Mouse (Mus musculus): ENCODE data around the gene Grm1. TPM values are rescaled to one million over a fixed set of nuclear protein-coding genes. Genes with fewer than 3 reads are reported as not detected.

Grm1 gene
- total RNA-seq, 1 experiment from 2014 or later: not detected

DNA sequence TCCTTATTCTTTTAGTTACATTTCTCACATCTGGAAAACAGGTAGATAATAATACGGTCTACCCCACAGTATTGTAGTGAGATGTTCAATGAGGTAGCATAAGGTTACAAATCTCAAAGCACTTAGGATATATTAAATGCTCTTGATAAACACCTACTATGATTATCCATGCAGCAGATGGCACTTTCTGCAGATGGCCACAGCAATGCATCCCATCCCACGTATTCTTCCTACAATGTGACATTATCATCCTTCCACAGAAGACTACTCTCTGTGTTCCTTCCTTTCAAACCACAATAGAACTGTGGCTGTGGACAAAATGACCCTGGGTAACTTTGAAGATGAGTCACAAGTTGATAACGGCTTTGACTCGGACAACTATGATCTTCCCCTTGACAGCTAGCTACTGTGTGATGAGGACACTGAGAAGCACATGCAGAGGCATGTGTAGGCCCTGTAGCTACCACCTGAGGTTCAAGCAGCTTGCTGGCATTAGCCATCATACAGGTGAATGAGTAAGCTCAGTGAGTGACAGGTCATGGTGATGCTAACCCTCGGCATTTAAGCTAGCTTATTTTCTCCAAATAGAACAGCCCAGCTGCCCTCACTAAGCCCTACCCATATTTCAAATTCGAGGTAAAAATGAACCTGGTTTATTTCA lies 117.5 kb downstream of the Grm1 start:
- no peak for DNase-seq

DNA sequence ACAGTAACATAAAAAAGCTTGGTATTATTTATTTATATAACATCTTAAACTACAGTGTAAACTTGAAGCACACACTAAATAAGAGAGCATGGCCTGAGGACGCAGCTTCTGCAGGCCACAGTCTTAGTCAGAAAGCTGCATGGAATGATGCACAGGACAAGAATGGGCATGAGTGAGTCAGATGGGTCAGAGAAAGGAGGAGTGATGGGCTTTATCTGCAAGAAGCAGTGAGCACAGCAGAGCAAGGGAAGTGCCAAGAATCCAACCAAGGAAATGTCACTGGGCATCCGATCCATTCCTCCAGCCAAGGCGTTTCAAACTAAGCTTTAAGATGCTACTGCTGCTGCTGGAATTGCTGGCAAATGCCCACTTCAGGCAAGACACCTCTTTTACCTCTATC lies 131.6 kb downstream of the Grm1 start:
- no peak for DNase-seq

DNA sequence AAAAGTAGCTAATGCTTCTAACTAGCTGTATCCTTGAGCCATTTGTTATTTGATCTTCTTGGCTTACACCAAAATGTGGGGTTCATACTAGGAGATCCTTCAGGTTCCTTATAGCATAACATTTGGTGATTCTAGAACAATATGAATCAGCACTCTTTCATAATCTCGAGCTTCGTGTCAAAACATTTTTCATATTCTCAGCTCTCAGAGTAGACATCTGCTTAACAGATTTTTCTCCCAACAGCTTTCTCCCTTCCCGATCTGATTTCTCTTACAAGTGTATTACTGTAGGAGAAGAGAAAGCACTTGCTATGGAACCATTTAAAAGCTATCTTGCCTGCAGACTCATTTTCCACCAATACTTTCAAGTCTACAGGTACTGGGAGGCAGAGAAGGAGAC lies 133.0 kb downstream of the Grm1 start:
- no peak for DNase-seq

DNA sequence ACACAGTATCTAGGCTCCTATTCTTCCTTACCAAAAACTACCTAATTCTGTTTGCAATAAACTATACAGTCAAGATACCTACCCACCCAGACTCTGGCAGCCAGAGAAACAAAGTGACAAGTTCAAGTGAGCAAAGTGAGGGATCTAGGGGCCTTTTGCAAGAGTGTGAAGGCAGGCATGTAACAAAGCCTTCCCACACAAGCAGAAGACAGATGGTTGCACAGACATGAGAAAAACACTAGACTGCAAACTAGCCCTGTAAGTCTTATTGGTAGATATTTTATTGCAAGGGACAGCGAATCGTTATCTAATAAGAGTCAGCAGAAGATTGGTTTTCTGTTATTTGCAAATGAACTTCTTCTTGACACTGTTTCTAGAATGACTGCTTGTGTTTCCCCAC lies 134.6 kb downstream of the Grm1 start:
- no peak for DNase-seq

DNA sequence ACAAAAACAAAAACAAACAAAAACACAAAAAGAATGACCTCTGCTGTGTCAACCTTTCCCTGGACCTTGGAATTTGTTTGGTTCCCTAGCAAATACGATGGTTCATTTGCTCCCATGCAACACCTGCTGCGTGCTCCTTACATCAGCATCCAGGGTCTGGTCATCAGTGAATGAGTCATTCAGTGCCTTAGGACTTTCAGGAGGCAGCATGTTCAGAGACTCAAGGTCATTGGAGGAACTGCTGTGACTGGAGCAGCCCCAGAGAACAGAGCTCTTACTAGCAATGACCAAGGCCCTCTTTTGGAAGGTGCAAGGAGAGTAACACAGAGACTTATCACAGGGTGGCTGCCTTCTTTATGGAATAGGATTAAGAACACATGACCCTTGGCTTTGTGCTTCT lies 138.2 kb downstream of the Grm1 start:
- no peak for DNase-seq

DNA sequence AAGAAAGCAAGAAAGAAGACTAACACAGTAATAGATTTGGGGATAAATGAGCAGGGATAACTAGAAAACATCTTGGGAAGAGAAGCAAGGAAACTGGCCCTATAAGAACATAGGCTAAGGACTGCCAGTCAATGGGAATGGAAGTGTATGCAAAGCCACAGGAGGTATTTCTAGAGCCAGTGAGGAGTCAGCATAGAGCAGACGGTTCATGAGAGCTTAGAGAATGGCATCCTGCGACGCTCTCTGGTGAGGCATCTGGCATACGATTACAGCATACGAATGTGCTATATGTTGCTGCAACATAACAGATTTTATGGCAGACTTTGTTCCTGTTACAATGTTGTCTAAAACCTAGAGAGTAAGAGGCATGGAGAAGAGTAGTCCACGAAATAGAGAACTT lies 139.9 kb downstream of the Grm1 start:
- no peak for DNase-seq

DNA sequence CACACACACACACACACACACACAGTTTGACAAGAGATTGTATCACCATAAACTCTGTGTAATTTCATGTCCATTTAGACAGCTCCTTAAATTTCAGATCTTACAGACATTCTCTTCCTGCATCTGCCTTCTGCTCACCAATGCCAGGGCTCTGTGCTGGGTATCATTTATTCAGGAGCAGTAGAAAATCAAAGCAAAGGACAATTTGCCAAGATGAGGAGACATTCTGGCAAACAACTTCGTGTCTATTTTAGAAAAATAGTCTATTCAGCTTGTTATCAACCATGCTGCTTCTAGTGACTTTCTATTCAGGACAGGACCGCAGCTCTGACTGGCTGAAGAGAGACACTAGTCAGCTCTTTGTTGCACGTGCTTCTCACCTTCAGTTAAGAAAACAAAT lies 146.3 kb downstream of the Grm1 start:
- no peak for DNase-seq

DNA sequence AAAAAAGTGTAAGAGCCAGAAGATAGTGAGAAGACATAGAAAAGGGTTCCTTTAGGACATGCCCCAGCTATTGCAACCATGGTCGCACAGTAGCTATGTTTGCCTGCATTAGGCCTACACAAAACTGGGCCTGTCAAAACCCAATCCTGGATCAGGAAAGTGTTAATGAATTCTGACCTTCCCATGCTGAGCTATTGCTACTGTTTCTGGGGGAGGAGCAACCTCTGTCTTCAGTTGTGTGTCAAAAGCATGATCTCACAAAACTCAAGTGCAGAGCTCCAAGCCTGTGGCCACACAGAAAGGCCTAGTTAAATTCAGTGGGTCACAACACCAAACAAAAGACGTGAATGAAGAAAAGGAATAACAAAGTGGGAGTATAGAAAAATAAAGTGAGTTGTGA lies 152.5 kb downstream of the Grm1 start:
- DNase-seq: no peak

DNA sequence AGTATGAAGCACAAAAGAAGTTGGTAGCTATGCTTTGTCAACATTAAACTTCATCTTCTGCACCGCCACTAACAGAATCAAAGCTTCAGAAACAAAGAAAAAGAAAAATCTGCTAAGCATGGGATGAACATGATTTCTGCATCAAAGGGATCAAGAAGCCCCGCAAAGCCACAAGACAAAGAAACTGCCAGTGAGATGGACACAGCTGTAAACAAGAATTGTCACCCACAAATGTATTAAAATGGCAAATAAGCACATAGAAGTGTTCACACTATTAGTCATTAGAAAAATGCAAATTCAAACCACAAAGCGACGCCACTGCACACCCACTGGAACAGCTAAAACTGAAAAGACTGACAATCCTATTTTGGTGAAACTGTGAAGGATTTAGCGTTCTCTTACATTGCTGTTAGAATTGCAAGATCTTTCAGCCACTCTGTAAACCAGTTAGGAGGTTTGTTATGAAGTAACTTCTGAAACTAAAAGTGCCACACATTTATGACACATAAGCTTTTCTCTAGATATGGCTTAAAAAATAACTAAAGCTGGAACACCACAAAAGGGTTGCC lies 153.3 kb downstream of the Grm1 start:
- no peak for DNase-seq

DNA sequence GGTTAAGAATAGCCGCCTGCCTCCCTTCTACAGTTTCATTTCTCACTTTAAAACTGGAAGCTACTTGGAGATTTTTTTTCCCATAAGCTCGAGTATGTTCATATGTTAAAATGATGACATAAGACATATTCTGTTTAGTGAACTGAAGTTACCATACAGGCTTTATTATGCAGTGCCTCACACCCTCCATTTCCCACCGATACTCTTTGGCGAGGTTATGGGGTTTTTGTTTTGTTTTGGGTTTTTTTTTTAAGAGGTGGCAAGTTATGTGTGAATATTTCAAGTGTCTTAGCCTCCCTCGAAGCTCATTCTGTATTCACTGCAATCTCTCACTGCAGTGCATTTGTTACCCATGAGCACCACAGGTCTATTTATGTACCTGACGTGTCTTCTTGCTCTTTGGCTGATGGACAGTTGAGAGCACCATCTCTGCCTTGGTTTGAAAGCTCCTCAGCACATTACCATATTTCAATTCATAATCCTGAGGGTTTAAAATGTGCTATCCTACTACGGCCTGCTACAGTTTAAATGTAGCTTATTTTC lies 164.2 kb downstream of the Grm1 start:
- DNase-seq: no peak

DNA sequence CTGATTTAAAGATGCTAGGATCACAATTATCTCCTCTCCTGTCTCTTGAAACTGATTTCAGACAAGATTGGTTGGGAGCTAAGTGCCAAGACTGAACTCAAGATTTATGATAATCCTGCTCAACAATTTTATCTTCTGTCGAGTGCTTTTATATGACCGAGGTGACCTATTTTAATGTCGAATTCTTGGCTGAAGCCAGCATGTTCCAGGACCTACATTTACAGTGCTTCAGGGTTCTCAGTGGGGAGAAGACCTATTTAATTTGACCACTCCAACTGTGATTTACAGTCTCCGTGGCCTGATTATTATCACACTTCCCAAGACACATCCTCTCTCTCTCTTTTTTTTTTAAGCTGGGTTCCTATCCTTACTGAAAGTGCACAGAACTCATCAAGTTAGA lies 168.5 kb downstream of the Grm1 start:
- no peak for DNase-seq

DNA sequence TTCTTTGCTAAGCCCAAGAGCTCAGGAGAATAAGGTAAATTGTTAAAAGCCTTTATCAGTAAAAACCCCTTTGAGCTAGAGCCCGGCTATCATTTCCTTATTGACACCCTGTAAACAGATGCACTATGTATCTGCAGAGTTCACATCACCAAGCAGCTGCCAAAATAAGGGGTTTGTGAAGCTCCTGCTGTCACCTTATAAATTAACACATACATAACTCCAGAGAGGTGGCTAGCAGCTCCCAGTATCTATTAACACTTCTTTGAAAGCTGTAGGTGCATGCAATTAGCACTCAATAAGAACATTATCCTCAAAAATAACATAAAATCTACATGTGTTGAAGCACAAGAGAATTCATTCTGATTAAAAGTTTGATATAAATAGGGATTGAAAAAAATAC lies 191.9 kb downstream of the Grm1 start:
- no peak for DNase-seq

DNA sequence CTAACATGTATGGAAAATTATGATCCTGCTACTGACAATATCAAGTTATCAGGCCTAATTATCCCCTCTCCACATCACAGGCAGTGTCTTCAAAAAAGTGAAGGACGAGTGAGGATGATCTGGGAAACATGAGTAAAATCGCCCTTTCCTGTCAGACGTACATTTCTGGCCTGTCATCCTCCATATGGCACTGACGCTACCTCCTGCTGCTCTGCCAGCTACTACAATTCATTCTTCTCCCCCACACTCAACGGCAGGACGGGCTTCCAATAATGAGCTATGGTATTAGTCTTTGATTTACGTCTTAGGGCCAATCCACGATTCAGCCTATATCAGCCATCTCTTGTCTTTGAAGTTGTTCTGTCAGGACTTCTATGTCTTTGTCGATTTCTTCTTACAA lies 193.6 kb downstream of the Grm1 start:
- DNase-seq: no peak

DNA sequence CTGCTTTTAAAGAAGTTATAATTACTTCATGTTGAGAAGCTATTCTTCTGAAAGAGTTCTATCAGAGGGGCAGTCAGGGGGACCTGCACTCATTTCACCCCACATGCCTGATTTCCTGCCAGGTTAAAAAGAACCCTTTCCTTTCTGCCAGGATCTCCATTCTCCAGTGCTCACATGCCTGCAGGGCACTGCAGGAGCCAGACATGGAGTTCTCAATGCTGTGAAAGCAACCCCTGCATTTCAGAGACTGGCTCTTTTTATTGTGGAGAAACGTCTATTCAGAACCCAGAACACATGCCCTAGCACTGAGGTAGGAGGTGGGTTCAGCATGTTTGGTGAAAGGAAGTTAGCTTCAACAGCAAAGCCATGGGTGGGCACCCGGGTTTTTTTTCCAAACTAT lies 197.2 kb downstream of the Grm1 start:
- no peak for DNase-seq

DNA sequence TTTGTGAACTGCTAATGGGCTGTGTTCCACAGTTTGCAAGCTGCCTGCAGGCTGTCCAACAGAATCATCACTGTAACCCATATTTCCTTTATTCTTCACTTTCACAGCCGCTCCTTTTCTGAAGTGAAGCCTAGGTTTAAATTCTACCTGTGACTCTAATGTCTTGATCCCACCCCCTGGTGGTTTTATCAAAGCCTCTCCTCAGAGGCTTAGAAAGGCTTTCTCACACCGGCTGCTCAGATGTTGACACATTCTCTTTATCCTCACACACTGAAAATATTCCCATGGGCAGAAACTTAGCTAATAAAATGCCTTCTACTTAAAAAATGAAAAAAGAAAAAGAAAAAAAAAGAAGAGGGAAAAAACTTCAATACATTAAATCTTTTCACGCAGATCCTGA lies 210.0 kb downstream of the Grm1 start:
- DNase-seq: no peak

DNA sequence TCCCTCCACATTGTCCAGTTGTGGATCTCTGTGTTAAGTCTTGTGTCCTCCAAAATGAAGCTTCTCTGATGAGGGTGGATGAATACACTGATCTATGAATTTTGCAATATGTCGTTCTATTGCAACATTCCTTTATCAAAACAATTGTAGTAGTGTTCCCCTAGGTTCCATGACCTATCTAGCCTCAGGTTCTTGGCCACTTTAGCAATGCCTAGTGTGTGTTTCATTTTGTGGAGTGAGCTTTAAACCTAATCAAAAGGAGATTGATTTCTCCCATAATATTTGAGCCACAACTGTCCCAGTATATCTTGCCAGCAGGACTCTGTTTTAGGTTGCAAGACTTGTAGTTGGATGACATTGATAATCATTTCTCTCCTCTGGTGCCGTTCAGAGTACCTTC lies 211.9 kb downstream of the Grm1 start:
- DNase-seq: no peak

DNA sequence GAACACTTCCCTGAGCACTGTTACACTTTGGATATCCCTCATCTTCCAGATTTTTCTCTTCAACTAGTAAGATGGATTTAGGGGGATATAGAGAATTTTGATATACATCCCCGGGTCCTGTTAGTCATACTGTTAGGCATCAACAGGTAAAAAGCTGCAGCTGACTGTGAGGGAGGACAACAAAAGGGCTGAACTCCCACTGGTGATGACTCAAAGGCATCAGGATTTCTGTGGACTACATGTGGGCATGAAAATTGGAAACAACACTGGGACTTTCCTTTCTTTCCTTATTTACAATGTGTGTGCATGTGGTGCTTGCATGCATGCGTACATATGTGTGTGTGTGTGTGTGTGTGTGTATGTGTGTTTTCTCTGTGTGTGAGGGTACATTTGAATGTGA lies 215.9 kb downstream of the Grm1 start:
- DNase-seq: no peak

DNA sequence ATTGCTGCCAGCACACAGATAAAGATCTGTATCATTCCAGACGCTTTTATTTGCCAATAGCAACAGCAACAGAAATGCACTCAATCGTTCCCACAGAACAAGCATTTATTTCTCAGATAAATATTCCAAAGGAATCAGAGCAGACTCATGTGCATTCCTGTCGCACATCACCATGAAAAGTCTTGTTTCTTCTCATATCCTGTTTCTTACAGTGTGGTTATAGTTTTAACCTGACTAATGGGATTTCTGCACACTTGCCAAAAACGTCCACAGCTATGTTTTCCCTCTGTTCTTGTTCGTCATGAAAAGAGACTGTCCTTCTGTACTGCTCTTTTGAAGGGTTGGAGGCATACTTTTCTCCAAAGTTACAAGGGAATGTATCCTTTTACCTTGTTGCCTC lies 217.4 kb downstream of the Grm1 start:
- DNase-seq: no peak

DNA sequence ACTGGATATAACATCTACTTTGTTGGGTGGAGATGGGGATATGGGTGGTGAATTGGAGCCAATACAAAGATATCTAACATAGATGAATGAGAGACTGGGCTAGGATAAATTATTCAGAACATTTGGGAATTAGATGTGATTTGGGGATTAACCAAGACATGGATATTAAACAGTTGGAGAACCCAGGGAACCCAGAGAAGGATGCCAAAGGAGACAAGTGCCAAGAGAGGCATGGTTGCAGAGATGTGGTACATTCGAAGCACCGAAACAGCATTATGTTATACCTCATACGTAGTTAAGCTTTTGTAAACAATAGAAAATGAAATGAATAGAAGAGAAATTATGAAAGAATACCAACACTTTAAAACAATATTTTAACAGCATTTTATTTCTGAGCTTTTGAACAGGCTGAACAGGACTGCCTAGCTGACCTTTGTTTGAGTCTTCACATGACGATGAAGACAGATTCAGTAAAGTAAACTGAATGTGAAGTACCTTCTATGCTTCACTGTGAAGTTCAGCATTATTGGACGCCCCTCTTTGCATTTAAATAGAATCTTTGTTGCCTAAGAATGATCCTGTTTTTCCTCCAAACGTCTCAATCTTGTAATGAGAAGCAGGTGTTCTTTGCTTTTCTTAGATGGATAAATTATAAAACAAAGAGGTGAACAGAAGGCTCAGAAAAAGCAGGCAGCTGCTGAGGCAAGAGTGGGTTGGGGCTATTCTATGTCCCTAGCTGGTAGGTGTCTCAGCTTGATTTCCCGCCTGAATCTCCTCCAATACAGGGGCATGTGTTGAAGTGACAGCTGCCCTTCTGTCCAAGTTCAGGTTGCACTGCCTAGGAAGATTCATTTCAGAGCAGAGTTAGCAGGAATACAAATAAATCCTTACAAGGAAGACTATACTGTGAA lies 234.5 kb downstream of the Grm1 start:
- no peak for DNase-seq

DNA sequence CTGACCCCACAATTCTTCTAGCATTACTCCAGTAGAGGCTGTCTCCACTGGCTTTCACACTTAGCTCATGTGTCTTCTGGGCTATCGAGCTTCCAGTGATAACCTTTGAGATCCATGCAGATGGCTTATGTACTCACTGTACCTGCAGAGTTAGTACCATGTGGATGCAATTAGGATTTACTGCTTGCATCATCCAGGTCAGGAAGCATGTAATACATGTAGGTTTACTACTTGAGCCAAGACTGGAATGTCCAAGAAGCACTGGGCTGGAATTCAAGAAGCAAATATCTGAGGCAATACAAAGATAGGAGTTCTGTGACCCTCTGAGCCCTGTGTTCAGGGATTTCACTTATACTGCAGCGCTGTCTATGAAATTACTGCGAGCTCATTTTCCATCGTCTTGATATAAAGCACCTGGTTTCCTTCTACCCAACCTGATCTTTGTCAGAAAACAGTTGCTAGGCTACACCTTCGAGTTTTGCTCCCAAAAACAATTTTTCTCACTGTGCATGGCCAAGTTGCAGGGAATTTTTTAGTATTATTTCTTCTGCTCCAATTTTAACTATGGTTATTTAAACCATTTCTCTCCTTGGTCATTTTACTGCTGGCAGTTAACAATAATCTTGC lies 237.0 kb downstream of the Grm1 start:
- no peak for DNase-seq

DNA sequence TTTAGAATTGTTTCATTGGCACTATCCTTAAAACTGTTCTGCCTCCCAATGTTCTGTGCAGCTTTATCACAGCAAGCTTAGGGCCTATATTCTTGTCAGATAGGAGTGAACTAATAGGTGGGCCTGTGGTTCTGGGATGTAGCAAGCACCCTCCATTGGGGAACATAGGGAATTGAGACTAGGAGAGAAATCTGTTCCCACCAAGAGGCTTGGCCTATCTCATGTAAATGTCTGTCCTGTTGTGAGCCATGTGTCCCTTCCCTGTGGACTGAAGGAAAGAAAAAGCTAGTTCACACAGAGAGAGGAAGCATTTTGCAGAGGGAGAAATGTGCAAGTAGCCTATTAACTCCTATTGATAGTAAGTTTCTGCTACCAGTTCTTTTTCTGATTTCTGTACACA lies 246.8 kb downstream of the Grm1 start:
- DNase-seq: no peak

DNA sequence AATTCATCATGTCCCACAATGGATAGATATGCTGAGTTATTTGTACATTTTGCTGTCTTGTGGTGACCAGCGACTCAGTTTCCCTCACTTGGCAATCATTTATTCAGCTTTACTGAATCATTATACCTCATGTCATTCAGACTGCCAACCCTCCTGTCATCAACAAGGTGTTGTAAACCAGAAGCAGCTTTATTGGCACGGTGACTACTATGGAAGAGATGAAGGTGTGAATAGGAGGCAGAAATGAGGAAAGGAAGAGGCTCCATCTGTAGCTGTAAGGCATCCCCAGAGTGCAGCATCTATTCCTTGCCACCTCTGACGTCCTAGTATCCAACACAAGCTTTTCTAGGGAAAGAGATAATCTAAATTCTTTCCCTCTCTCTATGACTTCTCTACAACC lies 247.3 kb downstream of the Grm1 start:
- DNase-seq: no peak

DNA sequence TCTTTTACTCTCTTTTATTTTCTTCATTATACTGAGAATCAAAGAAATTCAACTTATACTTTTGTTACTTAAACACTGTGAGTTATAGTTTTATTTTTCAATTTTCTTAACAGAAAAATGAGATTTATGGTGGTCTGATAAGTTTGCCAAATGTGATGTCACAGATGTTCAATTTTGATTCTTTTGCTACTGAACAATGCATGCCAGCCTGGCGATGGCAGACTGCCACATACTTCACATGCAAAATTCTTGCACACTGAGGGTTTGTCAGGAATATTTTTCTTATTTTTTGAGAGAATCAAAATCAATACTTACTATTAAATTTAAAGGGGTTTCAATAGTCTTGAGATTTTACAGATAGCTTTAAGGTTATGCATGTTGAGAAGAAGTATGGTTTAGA lies 251.0 kb downstream of the Grm1 start:
- no peak for DNase-seq

Data from adrenal gland, postnatal 25 days (tissue).